Mouse (Mus musculus) layer of hippocampus, adult 9-11 months (tissue): ENCODE measurements at regions not wholly inside any gene's neighbourhood (a gene's known extent, or its start where the extent isn't known, plus 50 kb on each side); places are given as distances from the start of the nearest gene placed in this dataset.
A peak's percentile ranks its signal among the peaks of the same experiment; 100 is the strongest.

ENCODE experiments used
- DNase-seq: peaks from one replicate; pipeline ENCODE4 v3.0.0; 2022

DNA sequence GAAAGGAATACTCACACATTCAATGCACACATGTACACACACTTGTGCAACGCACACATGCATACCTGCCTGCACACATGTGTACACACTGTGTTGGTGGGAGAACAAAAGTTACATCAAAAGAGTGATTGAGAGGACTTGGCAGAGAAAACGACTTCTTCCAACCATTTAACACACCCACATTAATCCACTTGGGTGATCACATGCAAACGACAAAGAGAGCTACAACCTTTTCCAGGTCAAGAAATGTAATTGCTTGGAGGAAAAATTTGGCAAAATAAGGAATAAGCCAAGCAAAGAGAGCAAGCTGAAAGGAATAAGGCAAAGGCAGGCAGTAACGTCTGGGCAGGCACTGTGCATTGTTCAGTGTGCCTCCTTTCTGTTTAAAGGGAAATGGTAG, 67.3 kb downstream of the C1d start:
- DNase-seq, result no peak

DNA sequence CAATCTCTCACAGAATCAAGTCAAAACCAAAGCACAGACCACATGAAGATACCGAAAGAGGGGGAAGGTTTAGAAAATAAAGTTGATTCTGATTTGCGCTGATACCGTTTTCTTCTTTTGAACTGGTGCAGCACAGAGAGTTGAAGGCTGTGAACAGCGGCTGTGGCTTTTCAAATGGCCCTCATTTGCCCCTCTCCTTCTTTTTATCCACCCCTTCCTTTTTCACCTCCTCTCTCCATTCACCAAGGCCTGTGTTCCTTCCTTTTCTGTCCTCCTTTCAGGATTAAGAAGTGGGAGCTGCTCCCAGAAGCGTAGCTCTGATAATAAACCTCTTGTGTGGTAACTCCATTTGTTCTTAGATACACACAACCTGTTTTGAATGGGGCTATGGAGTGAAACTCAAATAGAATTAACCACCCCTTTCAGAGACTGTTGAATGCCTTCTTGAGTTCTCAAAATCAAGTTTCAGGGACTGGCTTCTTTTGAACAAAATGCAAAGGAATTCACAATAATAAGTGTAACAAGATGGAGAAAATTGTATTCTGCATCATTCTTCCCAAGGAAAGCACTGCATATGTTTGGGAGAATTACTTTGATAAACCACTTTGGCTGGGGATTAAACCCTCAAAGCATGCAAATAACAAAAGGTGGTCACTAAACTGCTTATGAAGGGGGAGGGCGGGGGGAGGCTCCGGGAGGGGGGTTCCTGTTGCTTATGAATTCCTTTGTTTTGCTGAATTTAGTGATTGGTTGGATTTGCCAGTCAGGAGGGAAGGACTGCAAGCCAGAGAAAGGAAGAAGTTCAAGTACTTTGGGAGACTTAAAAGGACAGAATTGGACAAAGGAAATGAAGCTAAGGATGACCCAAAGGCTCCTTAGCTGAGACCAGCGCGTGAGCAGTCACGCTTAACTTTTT, 68.6 kb downstream of the C1d start:
- no peak for DNase-seq

DNA sequence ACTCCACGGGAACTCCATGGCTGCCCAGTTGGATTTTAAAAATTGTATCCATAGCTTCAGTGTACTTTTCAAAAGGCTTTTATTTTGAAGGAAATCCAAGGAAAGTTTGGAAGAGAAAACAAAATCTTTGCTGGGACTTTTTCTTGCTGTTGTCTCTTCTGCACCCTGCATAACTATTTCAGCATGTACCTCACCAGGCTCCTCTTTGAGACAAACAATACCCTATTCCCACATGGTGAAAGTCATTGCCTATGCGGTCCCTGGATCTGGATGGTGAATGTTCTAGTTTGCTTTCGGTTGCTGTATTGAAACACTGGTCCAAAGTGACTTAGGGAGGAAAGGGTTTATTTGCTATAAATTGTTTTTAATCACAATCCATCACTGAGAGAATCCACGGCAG, 69.3 kb downstream of the C1d start:
- no peak for DNase-seq

DNA sequence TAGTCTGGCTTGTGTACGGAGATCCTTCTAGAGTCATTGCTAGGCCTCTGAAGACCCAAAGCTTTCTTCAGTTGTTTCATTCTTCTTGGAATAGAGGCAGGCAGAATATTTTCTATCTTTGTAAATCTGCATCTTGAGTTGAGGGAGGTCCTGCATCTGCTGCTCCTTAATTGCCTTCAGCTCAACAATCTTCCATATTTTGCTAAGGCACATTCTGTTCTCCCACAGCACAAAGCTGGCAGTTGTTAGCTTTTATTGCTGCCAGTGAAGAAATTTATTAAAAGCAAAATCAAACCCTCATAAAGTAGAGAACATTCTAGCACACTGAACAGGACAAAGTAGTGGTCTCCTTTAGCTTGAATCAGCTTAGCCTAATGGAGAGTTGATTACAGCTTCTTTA, 94.1 kb downstream of the C1d start:
- DNase-seq, result peak; percentile 44

DNA sequence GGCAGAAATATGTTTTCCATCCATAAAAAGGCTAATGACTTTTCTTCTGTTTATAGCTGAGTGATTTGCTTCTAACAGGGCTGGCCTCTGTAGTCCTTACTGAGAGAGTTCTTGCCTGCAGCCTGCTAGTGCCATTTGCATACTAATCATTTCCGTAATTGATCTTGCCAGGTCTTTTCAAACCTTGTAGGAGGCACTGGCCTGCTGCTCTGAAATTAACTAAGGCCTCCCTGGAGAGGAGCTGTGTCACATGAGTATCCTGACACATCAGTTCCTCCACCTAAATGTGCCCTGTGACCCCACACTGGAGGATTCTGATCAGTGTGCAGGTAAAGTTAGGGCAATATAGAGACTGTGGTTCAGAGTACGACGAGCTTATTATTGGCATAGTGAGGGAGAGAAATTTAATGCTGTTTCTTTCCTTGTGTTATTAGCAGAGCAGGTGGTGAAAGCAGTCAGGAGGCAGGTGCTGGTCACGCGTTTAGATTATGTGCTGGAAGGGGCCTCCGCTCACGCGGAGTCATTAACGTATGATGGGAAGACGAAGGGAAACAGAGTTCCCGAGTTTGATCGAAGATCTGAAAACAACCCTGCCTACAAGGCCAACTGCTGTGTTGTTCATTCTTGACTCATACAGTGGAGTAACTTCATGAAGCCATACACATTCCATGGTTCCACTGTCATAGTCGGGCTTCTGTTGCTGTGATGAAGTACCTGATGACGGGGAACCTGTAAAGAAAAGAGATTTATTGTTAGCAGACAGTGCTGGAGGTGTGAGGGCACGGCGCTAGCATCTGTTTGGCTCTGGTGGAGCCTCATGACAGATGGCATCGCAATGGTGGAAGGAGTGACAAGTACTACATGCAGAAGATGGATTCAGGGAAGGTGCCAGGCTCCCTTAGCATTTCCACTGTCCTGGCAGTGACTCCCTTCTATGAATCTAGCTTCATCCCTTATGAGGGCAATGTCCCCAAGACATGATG, 95.1 kb downstream of the C1d start:
- DNase-seq, result peak; percentile 19

DNA sequence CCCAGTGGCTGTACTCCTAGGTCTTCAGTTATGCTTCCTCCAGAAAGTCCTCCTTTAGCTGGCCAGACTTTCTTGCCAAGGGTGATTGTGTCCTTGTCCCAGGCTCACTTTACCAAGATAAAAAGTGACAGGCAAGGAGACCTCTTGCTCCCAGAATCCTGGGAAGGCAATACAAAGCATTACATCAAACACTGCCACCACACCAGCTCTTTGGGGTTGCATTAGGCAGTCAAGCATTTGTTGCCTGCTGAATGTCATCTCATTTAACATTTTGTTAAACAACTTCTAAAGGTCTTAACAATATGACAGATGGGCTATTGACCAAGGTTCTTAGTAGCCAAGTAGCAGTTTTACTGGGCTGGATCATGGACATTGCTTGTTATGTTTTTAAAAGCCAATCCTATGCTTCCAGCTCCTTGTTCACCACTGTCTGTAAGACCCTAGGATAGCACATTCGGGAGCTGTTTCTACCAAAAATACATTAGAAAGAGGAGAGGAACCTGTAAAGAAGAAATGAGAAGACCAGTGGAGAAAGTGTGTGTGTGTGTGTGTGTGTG, 102.4 kb downstream of the C1d start:
- DNase-seq, result no peak

DNA sequence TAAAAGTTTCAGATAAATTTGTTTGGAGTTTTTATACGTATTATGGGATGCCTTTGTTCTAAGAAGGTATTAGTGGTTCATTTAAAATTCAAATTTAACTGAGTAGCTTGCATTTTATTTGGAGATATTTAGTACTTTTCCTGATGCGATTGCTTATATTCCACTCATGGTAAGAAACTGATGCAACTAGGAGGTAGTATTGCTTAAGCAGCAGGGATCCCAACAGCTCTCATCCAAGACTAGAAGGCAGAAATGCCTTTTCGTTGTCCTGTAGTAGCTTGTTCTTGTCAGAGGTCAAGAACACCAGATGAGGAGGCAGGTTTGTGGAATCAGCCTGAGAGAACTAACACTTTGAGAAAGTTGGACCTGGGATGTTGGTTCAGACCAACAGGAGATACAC, 120.5 kb downstream of the C1d start:
- no peak for DNase-seq

DNA sequence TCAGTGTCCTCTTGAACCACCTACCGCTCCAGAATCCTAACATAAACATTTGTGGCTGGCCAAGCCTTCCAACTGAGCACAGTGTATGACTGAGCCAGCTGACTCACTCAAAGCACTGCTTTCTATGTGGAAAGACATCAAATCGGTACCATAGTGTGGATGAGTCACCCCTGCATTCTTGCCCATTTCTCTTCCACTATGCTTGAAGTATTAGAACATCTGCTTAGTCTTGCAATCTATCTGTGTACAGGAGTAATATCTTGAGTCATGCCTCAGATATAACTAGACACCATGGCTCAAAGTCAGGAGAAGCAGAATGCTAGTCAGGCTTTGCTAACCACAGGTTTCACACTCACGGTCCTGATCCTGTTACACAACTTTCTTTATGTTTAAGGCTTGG, 129.4 kb downstream of the C1d start:
- DNase-seq, result peak; percentile 30

DNA sequence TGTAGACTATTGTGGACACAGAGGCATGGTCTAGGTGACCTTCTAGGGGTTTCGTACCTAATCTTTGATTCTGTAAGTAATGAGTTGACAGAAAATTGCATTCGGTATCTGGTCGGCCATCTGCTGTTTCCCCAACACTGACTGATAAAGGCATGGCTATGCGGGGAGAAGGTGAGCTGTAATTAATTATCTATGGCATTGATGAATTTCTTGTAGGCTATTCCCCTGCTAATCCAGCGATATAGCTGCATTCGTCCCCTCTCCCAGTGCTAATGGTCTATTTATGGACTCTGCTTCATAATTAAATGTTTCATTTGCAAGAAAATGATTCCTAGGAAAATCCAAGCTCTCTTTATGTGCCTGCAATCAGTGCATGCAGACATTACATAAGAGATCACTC, 136.5 kb downstream of the C1d start:
- no peak for DNase-seq

DNA sequence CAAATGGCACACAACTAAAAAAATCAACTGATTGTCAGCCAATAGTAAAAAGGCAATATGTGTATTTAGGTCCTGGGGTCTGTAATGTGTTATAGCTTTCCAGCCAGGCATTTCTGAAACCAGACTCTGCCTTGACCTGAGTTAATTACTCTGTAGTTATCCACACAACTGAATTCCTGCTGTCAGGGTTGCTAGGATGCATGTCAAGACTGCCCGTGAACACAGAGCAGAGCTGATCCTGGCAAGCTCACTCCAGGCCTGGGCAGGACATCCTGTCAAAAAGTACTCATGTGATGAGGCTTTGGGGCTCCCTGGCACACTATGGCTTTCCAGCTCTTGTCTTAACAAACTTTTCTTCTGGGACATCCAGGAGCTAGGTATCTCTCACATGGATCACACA, 157.2 kb downstream of the C1d start:
- DNase-seq, result no peak

DNA sequence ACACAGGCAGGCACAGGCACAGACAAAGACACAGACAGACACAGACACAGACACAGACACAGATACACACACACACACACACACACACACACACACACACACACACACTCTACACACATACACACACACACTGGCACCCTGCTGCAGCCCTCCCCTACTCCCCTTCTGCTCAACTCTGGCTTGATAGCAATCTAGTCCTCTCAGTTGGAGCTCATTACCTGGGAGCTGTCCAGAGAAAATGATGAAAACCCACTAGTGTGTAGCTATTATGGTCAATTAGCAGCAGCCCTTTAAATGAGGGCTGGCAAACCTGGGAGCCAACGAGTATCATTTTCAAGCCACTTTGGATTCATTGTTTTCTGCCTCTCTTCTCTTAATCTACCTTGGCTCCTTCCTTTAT, 157.8 kb downstream of the C1d start:
- DNase-seq, result no peak

DNA sequence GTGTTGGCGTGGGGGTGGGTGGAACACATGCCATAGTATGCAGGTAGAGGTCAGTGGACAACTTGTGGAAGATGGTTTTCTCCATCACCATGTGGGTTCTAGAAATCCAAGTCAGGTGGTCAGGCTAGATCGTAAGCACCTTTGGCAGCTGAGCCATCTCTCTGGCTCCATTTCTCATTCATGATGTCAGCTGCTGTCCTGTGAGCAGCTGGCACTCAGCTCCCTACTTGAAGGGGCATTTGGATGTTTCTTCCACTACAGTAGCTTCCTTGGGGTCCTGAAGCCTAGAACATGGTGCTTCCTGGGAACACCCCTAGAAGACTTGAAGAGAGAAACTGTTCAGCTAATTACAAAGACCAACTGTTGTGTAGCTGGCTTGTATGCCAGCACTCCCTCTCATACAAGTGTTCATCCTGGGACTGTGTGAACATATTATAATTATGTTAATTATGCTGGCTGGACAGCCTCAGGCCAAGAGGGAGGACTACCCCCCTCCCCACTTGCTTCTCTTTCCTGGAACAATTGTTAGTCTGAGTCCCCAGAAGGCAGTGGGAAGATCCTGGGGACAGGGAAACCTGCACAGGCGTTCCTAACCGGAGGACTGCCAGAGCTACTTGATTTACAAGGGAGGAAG, 160.4 kb downstream of the C1d start:
- no peak for DNase-seq

DNA sequence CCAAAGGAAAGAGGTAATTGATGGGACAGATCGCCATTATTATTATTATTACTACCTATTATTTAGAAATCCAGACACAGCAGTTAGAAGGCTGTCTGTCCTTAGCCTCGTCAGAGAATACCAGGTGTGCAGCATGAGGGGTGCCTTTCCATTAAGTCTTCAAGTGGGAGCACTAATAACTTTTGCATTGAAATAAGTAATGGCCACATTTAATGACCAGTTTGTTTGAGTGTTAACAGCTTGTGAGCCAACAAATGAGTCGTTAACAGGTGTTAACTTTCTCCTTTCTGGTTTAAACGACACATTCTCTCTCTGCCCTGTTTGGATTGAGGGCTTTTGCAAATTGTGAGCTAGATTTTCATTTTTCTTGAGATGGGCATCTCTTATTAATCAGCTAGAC, 184.8 kb downstream of the C1d start:
- DNase-seq, result no peak

DNA sequence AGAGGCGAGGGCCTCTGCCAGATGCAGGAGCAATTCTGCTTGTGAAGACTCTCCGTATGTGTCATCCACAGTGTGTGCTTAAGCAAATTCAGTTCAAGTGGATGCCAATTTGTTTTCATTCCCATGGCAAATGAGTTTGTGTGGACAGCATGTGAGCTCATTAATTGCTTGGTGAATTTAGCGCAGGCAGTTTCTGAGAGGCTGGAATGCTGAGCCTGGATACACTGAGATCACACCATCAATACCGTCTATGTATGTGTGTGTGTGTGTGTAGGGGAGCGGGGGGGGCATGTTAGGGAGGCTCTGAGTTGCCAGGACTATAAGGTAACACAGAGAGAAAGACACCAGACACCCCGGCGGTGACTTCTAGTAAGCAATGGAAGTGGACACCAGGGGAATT, 191.9 kb downstream of the C1d start:
- no peak for DNase-seq

DNA sequence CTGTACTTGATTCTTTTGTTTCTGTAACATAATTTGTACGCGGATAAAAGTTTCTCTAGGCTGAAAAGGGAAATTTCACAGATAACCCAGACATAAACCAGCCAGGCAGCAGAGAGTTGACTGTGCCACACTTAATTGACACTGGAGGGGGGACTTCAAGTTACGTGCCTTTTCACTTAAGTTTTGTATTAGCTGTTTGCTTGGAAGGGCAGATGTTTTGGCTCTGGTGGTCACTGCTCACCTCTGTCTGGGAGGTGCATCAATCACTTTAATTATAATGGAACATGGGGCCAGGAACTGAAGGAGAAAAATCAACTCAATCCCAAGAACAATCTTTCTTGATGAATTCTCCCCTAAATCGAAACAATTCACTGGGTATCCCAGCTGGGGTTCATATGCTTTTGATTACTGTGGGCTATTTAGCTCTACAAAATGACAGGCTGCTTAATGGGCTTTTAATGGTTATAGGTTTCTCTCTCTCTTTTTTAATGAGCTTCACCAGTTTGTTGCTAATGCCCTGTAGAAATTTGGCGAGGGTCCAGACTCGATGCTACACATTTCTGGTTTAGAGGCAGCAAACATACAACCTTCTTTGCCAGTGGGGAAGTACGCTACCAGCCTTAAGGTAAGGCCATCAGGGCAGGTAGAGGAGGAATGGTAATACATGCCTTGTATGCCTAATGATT, 193.1 kb downstream of the C1d start:
- DNase-seq, result no peak

DNA sequence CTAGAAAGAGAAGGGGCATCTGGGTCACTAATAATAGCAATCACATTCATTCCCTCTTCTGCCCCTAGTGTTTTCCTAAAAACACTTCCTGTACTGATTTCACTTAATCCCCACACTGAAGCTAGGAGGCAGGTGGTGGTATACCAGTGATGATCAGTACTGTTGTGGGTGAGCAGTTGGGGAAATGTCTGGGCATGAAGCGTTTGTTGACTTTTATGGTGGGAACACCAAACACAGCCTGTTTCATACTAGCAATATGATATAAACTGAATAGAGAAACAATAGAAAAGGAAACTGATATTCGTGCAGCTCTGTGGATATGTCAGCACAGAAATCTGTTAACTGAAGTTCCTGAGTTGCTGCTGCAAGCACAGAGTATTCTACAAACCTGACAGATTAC, 194.1 kb downstream of the C1d start:
- DNase-seq, result peak; percentile 59

DNA sequence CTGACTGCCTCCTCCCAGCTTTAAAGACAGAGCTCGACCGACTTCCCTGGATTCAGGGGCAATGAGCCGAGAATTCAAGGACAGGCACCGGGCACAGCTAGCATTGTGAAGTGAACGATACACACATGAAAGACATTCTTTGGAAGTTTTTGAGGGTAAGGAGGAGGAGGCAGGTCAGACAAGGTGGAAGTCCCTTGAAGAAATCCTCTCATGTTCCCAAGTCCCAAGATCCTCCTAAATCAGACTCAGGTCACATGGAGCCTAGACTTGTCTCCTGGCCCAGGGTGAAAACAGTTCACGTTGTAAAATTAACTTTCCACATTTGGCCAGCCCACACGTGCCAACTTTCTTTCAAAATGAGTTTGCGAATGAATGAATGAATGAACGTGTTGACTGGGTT, 196.2 kb downstream of the C1d start:
- no peak for DNase-seq

DNA sequence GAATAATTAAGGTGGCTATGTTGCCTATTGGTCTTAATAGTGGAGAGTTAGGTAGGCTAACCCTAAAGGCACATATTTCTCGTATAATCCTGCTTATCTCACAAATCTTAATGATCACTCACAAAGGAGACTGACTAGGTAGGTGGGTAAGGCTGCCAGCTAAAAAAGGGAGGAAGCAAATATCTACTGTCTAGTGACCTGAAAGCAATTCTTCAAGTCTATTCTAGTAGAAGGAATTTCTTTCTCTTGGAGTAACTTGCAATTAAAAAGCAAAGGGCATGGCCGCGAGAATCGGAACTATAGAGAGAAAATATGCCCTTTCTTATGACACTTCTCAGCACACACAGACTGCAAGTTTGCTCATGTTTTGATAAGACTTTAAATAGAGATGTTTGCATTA, 201.6 kb downstream of the C1d start:
- DNase-seq, result no peak

DNA sequence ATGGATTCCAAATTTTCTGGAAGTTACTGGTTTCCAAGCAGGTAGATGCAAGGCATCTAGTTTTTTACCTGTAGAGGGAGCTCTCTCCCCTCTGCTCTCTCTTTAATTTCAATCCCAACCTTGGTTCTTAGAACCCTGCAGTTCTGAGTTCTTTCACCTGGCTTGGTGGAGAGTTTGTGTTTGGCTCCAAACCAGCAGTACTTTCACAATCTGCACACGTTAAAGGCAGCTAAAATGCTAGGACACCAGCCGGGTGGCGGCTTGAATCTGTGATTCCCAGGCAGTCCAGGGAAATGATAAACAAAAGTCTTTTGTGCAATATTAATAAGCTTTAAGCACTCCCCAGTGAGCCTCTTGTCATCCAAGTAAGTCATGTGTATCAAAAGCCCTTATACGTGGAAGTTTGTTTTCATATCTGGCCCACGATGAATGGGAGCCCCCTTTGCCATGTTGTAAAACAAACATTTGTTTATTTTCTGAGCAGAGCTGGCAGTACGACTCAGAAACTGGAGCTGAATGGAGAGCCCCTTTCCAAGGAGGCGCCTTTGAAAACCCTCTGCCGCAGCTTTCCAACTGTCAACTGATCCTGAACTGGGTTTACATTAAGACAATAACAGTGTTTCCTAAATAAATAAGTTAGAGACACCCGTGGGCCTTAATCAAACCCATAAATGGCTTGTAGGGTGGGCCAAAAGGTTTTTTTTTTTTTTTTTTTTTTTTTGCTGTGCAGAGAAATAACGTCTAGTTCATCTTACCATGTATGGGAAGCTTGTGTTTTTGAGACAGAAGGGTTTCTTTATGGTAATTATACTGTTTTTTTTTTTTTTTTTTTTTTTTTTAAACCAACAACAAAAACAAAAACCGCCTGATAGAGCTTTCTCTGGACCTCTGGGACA, 202.9 kb downstream of the C1d start:
- DNase-seq, result no peak

DNA sequence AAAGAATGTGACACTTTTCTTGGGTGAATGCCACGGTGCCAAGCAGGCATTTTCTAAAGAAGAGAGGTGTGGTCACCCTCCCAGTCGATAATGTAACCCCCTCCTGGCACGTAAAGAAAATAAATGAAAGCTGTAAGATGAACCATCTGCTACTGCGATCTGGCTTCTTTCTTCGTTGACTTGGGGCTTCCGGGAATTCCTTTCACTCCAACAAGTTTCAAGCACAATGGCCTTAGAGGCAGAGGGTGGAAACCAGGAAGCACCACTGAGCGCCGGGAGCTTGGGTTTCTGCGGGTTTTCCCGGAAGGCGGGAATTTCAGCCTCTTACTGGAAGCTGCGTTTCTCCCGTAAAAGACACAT, 203.5 kb downstream of the C1d start:
- DNase-seq, result no peak

DNA sequence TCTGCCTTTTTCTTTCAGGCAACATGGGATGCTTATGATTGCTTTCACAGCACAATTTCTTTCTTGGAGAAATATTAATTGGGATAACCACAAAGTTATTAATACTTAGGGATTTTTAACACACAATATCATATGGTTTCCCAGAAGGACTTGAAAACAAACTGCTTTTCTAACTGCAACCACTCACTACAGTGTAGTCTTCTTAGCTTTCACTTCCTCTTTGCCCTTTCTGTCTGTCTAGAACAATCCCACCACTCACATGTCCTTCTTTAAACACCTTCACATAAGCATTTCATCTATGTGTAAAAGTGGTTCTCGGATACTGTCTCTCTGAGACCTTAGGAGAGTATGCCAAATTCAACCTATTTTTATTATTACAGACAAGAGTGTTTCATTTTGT, 204.3 kb downstream of the C1d start:
- DNase-seq, result no peak

DNA sequence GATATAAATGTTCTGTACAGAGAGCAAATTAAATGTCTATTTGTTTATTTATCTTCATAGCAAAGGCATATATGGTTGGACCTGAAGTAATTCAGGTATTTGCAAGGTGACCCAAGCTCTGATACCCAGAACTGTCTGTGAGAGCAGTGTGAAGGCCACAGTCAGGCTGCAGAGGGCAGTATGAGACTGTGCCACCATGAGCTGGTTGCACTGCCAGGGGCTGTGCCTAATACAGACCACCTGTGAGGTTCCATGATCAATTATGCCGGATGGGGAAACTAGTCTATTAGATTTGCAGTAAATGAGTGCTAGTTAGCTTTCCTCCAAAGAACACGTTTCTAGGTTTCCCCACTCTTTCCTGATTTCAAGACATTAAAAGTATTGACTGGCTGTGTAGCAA, 207.5 kb downstream of the C1d start:
- DNase-seq, result no peak
